Mouse (Mus musculus) c-Kit-positive CD71-positive TER-119-positive erythroid progenitor cells, embryonic 14.5 days (primary cell): ENCODE measurements around the gene Wdsub1.

ENCODE experiments used
- DNase-seq: peaks from one replicate; pipeline ENCODE4 v3.0.0-alpha.2; 2013; ENCODE audit warnings: low spot score

Gene Wdsub1

DNA sequence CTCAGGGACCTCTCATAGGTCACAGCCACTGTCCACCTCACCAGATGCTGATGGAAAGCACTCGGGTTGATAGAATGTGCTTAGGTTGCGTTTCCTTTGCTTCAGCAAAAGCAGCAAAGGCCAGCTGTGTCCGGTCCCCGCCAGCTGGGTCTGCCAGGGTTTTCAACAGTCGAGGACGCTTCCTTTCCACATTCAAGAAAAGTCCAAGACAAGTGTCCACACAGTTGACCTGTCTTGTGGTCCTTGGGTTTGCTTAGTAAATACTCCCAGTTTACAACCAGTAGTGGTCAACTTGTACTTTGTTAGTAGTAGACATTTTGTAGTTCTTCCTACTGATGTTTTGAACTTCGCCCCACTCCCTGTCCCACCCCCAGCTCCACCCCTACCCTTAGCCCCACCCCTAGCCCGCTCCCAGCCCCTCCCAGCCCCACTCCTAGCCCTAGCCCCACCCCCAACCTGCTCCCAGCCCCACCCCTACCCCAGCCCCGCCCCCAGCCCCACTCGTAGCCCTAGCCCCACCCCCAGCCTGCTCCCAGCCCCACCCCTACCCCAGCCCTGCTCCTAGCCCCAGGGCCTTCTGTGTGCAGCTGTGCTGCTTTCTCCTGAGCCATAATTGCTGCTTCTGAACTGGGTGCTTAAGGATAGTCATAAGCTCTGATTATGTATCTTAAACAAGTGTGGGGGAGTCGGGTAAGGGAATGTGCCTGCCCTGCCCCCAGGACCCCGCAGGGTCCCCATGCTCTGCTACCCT, 41.0 kb downstream of the Wdsub1 start:
- peak; percentile 36 for DNase-seq

DNA sequence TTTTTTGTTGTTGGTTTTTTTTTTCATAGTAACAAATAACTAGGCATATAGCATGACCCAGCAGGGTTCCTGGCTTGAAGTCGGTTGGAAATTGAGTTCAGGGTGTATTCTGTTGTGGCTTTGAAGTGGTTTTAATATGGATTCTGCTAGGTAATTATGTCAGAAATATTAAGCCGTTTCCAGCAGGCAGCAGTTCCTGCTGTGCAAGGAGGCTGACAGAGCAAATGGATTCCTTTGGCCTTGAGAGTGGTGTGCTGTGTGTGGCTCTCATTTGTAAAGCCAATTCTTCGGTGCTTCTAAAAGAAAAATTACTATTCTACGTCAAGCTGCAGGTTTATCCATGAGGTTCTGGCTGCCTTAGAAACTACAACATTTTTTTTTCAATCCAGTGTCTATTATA, 42.2 kb downstream of the Wdsub1 start:
- DNase-seq = no peak

DNA sequence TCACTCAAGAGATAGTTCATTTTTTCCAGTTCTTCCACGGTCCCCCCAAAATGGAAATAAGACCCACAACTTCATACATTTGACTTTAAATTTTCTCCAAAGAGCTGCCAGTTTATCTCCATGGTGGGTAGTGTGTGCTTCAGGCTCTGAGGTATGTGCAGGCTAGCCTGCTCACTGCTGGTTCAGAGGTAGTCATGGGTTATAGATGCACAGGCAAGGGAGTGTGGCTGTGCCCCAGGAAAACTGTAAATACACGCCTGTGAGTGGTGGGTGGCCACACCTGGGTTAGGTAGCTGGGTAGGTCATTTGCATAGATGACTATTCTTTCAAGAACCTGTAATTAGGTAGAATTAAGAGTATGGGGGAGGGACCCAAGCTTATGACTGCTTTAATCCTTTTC, 42.6 kb downstream of the Wdsub1 start:
- DNase-seq = no peak

DNA sequence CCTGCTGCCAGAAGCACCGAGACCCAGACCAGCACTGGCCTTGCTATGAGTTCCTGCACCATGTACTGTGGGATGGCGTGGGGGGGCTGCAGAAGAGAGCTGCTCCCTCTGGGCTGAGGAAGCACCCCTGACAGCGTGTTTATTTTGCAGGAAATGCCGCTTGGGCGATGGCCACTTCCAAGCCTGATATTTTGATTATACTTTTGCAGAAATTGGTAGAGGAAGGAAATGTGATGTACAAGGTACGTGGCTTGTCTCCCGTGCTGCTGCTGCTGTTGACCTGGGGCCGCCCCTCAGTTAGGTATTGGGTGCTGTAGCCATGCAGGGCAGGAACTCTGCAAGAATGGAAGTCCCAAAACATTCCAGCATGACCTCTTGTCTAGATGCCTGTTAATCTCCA, 43.6 kb downstream of the Wdsub1 start:
- no peak for DNase-seq

DNA sequence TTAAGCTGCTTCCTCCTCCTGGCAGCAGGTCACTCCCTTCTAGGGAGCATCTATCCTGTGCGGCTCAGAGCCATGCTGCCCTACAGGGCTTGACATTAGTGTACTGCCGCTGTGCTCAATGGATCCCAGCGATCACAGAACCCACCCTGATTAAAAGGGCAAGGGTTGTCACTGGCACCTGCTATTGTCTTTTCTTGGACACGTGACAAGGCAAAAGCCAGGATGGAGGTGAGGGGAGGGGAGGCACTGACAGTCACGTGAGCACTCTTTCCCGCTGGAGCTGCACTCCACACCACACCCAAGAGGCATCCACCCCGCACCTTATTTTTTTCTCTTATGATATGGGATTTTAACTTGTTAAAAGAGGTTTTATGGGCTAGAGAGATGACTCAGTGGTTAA, 50.6 kb downstream of the Wdsub1 start:
- no peak for DNase-seq

DNA sequence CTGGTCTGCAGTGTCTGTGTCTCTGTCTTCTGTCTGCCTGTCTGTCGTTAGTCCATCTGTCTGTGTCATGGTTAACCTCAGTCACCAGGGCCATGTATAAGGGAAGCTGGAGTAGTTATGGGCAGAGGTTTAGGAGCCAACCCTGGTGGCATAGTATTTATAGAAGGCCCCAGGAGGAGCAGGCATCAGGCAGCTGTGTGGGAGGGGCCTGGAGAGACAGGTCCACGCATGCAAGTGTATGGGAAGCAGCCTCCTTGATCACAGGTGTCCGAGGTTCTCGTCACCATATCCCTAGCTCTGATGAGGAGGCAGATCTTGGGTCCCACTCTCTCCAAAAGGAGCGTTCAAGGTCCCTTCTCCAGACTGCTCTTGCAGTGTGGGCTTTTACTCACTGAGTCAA, 51.5 kb downstream of the Wdsub1 start:
- DNase-seq = no peak

DNA sequence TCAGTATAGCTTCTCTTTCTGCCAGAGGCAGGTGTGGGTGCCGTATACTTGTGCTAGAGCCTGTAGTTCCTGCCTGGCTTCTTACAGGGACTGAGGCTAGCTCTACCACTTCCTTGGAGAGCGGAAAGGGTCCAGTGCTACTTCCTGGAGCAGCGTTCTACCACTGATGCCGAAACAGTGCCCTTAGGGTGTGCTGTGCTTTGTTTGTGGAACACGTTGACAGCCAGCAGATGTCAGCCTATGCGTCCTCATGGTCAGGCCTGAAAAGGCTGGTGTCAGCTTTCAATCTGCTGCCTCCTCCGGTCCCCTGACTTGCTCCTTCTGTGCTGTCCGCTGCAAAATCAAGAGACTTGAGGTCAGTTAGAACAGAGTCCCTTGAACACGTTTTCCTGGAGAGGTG, 52.2 kb downstream of the Wdsub1 start:
- DNase-seq = no peak

DNA sequence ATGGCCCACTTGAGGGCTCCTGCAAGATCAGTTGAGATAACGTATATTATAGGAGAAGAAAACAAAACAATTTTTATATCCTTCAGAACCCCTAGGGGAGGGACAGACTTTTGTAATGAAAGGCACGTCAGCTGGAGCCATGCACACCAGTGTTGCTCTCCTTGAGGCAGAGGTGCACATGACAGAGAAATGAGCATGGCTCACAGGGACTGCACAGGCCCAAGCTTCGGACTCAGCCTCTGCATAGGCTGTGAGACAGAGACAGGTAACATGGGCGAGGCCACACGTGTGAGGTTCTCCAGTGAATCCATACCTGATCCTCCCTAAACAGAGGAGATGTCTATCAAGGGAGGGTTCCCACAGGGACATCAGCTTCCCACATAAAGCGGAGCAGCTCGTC, 52.7 kb downstream of the Wdsub1 start:
- no peak for DNase-seq

DNA sequence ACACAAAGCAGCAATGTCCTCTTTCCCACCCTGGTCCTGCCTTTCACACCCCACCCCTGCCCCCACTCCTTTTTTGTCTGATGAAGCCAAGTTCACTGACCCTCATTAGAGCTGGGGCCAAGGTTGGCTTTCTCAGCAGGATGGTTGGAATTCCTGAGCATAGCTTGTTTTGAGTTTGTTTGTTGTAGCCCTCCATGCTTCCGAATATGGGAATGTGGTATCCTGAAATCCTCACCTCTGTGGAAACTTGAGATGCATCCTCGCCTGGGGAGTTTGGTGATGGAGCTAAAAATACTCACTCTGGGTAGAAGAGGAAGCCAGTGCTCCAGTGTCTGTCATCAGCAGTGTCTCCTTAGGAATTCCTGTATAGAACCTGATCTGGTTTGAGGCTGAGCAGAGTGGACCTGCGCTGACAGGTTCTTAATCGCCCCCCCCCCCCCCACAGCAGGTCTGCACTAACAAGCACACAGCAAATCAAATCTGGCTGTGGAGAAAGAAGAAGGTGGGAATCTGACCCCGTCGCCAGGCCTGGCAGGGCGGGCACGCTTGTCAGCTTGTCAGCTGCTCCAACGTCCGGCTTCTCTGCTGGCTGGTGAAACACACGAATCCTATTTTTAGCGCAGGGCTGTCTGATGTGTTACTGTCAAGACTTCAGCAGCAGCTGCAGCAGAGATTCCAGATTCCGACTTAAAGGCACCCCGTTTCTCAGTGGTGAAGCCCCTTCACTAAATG, 53.4 kb downstream of the Wdsub1 start:
- no peak for DNase-seq

DNA sequence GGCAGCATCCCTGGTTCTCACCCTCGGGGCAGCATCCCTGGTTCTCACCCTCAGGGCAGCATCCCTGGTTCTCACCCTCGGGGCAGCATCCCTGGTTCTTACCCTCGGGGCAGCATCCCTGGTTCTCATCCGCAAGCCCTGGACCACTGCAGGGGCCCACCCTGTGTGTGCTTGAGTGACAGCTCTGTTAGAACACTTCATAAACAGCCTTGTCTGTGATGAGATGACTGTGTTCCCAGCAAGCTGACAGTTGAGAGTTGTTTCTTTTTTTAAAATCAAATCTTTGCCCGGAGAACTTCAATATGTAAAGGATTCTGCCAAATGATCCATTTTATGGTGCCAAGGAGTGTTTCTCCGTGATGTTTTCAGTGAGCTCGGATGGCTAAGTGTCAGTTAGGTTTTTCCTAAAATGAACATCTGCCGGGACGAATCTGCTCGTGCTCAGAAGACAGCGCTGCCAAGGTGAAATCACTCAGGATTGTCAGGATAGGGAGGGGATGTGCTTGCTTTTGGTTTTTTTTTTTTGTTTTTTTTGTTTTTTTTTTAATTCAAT, 54.2 kb downstream of the Wdsub1 start:
- DNase-seq = no peak

DNA sequence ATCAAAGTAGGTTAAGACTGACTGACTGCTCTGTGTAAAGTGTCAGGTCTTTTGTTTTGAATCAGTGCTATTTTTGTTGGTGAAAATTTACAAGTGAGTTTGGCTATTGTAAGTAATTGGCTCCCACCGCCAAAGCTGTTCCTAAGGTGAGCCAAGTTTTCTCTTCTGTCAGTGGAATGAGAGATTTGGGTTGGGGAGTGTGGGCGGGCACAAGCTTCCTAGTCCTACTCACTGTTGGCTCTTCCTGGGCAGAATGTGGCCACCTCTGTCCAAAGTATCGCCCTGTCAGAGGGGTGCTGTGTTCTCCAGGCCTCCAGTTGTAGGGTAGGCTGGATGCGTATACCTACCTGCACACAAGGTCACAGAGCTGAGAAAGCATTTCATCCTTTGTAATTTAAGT, 57.0 kb downstream of the Wdsub1 start:
- DNase-seq = no peak

DNA sequence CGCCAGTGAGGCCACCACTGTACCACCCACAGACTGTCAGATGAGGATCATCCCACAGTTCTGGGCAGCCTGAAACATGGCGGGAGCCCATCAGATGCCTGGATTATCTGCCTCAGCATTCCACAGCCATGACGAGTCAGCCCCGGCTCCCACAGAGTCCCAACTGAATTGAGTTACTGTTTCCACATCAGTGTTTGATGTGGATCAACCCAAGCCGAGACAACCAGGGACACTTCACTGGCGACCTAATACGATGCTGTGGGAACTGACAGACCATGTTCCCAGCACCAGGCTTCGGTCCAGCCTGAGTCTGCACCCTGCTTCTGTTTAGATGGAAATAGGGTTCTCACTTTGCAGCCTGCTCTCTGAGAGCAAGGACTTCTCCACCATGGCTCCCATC, 58.1 kb downstream of the Wdsub1 start:
- DNase-seq = no peak

DNA sequence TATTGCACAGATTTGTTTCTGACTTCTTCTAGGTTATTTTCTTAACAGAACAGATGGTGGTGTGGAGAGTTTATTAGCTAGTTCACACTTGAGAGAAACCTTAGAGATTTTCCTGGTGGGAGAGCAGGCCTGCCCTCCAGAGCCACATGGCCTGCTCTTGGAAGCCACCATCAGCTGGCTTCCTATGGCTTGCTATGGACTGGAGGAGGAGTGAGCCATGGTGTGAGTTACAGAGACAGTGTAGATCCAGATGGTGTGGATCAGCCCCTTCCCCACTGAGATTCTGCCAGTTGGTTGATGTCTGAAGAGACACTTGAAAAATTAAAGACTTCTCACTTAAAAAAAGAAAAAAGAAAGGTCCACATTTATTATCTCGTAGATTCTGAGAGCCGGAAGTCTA, 61.3 kb downstream of the Wdsub1 start:
- DNase-seq = no peak

DNA sequence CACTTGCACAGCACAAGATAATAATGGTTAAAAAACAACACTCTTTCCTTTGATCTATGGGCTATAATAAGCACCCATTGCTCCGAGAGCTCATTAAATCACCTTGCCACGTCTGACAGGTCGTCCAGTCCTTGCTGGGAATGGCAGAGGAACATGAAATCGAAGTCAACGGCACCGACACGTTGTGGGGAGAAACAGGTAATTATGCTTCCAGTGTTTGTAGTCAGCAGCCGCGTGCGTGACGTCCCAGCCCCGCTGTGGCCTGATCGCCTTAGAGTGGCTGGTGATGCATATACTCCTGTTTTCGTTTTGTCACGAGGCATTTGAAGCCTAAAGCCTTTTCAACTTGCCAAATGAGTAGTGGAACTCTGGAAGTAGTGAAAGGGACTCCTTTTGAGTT, 62.3 kb downstream of the Wdsub1 start:
- no peak for DNase-seq

DNA sequence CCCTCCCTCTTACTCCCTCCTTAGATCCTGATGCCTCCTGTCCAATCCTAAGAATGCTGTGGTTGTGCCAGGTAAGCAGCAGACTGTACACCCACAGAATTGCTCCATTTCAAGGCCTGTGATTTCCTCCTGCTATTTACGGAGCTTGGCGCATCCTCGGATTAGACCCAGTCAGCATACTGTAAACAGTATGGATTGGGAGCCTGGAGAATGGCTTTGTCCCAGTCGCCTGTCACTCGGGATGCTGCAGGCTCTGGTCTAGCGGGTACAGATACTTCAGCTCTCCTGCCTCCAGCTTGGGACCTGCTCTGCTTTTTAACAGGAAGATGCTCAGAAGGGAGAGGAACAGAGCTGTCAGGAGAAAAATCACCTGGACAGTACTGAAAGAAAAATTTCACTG, 63.0 kb downstream of the Wdsub1 start:
- DNase-seq = no peak

DNA sequence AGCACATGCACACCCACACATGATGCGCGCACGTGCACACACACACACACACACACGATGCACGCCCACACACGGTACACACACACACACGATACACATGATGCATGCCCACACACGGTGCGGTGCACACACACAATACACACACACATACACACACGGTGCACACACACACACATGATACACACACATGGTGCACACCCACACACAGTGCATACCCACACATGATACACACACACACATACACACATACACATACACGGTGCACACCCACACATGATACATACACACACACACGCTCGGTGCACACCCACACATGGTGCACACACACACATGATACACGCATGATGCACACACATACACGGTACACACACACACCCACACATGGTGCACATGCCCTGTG, 63.7 kb downstream of the Wdsub1 start:
- no peak for DNase-seq

DNA sequence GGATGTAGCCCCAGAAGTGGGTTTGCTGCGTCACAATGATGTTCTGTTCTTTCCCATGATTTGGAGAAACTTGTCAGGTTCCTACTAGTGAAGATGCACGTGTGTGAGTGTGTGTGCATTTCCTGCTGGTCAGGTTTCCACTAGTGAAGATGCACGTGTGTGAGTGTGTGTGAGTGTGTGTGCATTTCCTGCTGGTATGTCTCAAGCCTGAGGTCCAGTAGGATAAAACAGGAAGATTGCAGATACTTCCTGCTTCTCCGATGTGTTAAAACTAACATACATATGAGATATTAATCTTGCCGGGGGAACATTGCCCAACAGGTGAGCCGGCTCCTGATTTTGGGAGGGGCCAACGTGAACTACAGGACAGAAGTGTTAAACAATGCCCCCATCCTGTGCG, 67.4 kb downstream of the Wdsub1 start:
- DNase-seq = no peak

DNA sequence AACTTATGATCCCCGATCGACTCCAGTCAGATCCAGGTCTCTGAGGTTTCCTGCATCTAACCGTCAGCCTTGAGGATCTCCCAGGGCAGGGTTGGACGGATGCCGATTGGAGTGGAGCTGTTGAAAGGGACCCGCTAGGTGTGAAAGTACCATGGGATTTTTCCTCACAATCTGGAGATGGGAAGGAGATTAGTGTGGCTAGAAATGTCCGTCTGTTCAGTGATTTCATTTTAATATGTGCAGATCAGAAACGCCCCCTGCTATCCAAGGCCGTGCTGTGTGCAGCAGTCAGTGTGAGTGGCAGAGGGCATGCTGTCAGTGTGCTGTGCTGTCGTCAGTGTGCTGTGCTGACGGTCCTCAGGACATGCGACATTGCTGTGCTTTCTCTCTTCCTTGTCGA, 68.9 kb downstream of the Wdsub1 start:
- DNase-seq = no peak

DNA sequence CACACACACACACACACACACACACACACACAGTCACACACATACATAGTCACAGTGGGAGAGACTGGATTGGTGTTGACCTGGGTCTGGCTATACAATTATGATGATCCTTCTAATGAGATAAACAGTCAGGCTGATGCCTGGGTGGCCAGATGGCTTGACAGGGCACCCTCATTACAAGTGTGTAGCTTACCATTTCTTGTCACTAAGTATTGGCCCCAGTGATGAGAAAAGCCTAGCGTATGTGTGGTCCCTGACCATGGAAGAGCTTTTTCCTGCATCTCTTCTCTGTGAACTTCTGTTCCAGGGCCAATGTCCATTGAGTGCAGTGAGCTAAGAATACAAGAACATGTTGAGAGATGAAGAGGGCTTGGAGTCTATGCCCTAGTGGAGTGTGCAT, 69.8 kb downstream of the Wdsub1 start:
- DNase-seq = no peak

DNA sequence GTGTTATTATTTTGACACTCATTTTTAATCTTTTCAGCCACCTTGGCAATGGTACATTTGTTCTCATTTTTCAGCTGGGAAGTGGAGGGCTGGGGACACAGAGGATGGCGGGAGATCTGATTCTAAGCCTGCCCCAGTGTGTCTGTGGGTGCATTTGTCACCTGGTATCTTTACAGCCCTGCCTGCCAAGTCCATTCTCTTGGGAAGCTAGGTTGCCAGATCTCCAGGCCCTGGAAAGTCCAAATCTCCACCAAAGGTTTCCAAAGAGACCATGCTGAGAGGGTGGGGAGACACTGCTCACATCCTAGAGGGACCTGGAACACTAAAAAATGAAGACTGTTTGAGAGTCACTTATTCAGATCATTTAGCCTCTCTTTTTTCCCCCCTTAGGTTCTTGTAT, 71.1 kb downstream of the Wdsub1 start:
- no peak for DNase-seq

DNA sequence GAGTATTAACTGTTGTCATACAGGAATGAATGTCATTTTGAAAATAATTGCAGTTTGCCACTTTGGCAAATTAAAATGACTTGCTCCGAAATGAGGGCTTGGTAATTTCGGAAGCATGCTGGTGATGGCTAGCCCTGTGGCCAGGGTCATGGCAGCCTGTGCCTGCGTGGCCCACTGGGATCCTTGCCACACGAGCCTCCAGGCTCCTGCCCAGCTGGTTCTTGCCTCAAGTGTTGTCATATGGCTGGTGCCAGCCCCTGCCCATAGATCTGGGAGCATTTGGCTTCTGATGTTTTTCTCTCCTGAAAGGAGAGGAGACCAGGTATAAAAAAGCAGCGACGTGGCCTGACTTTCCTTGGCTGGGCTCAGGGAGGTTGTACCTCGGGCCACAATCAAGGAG, 72.4 kb downstream of the Wdsub1 start:
- DNase-seq = no peak

DNA sequence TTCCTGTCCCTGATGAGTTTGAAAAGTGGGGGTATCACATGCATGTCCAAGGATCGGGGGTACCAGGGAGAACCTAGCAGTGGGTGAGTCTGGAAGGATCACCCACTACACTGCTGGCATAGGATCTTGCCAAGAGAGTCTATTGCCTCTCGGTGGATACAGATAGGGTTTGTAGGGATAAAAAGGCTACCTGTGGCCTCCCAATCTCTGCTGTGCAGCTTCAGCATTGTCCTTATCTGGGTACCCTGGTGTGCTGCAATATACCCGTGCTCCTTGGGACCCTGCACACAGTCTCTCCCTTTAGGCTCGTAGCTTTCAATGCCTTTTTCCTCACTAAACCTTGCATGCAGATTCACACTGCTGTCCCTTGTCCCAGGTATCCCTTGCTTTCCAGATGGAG, 73.8 kb downstream of the Wdsub1 start:
- DNase-seq = no peak

DNA sequence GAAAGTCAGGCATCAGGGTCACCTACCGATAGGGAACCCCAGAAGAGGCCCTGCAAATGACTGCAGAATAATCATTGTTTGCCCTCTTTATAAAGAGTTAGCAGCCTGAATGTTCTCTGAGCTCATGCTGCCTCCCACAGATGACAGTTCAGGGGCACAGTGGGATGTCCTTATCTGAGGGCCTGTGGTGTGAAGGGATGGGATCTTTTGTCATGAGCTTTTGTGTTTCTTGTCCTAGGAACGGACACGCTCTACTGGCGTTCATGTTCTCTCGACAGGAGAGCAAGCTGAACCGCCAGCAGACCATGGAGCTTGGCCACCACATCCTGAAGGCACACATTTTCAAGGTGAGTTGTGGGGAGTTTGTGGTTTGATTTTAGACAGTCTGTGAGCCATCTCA, 76.4 kb downstream of the Wdsub1 start:
- no peak for DNase-seq

DNA sequence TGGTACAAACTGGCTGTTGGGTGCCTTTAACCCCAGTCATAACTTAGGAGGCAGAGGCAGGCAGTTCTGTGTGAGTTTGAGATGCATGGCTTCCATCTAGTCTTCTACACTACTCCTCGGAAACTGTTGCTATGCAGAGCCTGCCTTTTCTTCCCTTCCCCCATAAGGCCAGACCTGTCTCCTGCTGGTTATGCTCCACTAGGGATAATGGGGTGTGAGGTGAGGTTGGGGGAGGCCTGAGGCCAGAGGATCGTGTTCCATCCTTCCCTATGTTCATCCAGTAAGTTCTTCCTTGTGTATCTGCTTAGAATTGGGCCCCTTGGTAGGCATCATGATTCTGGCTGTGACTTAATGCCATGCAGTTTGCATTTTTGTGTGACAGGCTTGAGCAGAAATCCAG, 76.8 kb downstream of the Wdsub1 start:
- no peak for DNase-seq
